Mouse (Mus musculus): ENCODE data around the gene 3110040M04Rik. TPM values are rescaled to one million over a fixed set of nuclear protein-coding genes. Genes with fewer than 3 reads are reported as not detected.
"Not testable (repeated sequence)": the region's sequence is repeated elsewhere in the genome, so short reads cannot be mapped to it uniquely, and the experiment has no call there.

The 3110040M04Rik gene
- 0.24 TPM in 1 of 2 replicates, not detected in the other for polyA plus RNA-seq (2015; fragmentation: Nextera tagmentation; extraction: Ambion mirVana)

DNA sequence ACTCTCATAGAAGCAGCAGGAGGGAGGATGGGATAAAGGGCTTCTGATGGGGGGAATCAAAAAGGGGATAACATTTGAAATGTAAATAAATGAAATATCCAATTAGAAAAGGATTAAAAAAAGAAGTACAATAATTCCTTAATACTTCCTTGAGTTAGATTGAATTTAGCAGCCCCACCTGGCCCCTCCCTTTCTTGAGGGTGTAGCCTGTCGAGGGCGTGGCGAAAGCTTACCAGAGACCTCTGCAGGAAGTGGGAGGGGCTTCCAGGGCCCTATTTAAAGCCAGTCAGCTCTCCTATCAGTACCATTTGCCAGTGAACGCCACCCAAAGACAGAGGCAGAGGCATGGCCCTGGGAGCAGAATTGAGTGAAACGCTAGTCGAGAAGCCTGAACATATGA lies at the start of gene 3110040M04Rik:
Gene 3110040M04Rik, plus strand, starts transcription at position 304 of the 400 bp plus-strand sequence.
- not testable (repeated sequence) for H3K36me3 ChIP-seq; H3K27ac ChIP-seq; H3K9me3 ChIP-seq; H3K4me1 ChIP-seq (replicated peaks); H3K9ac ChIP-seq; H3K4me2 ChIP-seq (replicated peaks); H3K27me3 ChIP-seq (replicated peaks); ATAC-seq; H3K4me3 ChIP-seq (replicated peaks)
- no CpG with 5 or more reads among the region's 6 CpGs for WGBS

DNA sequence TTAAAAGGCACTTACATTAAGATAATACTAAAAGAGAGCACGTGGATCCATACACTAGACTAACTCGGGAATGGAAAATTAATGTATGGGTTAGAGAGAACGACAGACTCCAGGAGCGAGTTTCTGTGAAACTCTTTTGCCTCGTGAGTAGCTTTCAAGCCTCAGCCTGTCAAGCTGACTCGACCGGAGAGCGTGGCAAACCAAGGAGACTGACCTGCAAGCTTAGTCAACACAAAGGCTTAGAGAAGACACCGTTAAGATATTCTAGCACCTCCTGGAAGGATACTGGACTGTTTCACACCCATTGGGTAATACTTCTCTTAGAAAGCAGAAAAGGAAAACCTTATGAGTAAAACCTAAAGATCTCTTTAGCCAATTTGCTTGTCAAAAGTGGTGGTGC lies 49.8 kb upstream of the 3110040M04Rik start:
- not testable (repeated sequence) for H3K36me3 ChIP-seq; H3K4me3 ChIP-seq (replicated peaks); H3K9ac ChIP-seq; H3K27me3 ChIP-seq (replicated peaks); H3K9me3 ChIP-seq; ATAC-seq; H3K4me1 ChIP-seq (replicated peaks); H3K27ac ChIP-seq; H3K4me2 ChIP-seq (replicated peaks)
- WGBS, result 90% methylated on average over 9 of the region's 9 CpGs

DNA sequence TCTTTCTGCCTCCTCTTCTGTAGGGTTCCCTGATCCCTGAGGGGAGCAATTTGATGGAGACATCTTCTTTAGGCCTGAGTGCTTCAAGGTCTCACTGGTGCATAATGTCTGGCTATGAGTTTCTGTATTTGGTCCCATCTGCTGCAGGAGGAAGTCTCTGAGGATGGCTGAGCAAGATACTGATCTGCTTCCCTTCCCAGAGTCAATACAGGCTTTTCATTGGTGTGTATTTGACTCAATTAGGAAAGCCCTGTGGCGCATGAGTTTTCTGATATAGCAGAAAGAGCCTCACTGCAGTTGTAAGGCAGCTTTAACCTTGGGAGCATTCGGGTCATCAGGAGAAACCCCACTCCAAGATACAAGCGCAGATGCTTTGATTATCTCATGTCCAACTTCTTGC lies 47.8 kb upstream of the 3110040M04Rik start:
- no peak overlapping the region for H3K27ac ChIP-seq
- H3K4me2 ChIP-seq (replicated peaks), result no peak overlapping the region
- no peaks in the 10 kb centered on the region for H3K36me3 ChIP-seq
- peaks cover 3% of the 10 kb centered on the region; the same call in 1 of the 2 replicates for H3K4me1 ChIP-seq (replicated peaks)
- ATAC-seq, result no peak
- no peaks in the 10 kb centered on the region for H3K9me3 ChIP-seq
- no peak overlapping the region for H3K9ac ChIP-seq
- no peaks in the 10 kb centered on the region for H3K27me3 ChIP-seq (replicated peaks)
- no peak overlapping the region for H3K4me3 ChIP-seq (replicated peaks)
- 92% methylated on average over 3 of the region's 3 CpGs for WGBS

DNA sequence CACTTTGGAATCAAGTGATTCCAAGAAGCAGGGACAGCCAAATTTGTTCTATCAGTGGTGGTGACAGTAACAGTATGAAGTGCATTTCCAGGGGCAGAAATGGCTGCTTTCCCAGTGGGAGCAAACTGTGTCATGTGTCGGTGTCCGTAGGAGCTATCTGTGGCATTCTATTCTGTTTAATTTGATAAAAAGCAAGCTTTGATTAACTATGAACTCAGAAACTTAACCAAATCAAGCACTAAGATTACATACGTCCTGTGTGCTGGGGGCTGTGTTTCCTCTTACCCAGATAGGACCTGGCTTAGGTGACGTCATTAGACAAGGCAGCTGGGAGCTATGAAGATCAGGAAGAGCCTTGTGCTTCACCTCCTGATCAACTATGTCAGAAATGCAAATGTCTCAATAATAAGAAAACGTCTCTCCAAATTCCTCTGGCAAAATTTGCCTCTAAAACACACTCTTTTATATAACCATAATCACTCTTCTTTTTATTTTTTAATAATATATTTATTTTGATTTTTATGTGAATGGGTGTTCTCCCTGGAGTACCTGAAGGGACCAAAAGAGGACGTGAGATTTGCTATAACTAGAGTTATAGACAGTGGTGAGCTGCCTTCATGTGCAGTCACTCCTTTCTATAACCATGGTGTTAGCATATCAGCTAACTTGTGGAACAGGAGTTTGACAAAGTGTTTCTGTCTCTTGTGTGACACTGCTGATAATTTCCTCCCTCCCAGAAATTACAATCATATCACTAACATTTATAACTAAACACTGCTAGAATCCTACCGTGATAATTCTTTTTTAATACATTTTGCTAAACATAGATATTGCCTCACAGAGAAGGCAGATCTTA lies 46.9 kb upstream of the 3110040M04Rik start:
- H3K4me2 ChIP-seq (replicated peaks), result no peak overlapping the region
- WGBS, result 70% methylated on average over 7 of the region's 7 CpGs
- H3K9me3 ChIP-seq, result no peaks in the 10 kb centered on the region
- peaks cover 3% of the 10 kb centered on the region; the same call in 1 of the 2 replicates for H3K4me1 ChIP-seq (replicated peaks)
- H3K36me3 ChIP-seq, result no peaks in the 10 kb centered on the region
- H3K27me3 ChIP-seq (replicated peaks), result no peaks in the 10 kb centered on the region
- H3K4me3 ChIP-seq (replicated peaks), result no peak overlapping the region
- H3K27ac ChIP-seq, result no peak overlapping the region
- ATAC-seq, result no peak
- no peak overlapping the region for H3K9ac ChIP-seq

DNA sequence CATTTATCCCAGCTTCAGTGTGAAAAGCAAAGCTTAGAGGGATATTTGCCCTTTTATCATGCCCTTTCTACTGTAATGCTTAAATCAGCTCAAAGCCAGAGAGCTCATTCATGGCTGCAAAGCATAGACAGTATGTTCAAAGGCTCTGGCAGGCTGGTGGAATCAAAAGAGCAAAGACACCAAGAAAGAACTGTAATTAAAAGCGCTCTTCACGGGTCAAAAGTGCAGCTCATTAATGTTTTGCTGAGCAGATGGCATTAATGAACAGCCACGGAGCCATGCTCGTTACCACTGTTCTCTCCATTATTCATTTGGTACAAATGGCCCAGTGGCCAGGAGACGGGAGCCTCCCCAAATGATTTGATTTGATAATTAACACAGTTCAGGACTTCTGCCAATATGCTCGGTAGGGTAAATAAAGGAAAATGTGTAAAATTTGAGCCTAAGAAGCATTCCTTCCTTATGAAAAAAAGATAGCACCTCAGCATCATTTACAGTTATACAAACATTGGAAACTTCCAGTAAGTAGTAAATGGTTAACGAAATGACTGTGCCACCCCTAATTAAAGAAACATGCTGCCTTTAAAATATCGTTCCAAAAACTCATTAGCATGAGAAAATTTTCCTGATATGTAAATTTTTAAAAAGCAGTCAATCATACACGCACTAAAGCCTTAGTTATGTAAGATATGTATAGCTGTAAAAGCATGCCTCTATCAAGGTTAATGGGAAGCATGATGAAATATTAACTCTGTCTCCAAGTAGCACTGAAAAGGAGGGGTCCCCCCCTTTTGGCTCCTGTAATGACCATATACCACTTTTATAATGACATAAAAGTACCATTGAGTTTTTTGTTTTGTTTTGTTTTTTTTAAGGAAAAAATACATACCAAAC lies 45.7 kb upstream of the 3110040M04Rik start:
- H3K9me3 ChIP-seq, result no peaks in the 10 kb centered on the region
- H3K36me3 ChIP-seq, result no peaks in the 10 kb centered on the region
- H3K4me2 ChIP-seq (replicated peaks), result no peak overlapping the region
- H3K4me3 ChIP-seq (replicated peaks), result no peak overlapping the region
- H3K27ac ChIP-seq, result no peak overlapping the region
- H3K4me1 ChIP-seq (replicated peaks), result peaks cover 3% of the 10 kb centered on the region; the same call in 1 of the 2 replicates
- H3K9ac ChIP-seq, result no peak overlapping the region
- H3K27me3 ChIP-seq (replicated peaks), result no peaks in the 10 kb centered on the region
- ATAC-seq, result peak; percentile 49; the same call in 1 of the 2 replicates
- 70% methylated on average over 9 of the region's 9 CpGs for WGBS

DNA sequence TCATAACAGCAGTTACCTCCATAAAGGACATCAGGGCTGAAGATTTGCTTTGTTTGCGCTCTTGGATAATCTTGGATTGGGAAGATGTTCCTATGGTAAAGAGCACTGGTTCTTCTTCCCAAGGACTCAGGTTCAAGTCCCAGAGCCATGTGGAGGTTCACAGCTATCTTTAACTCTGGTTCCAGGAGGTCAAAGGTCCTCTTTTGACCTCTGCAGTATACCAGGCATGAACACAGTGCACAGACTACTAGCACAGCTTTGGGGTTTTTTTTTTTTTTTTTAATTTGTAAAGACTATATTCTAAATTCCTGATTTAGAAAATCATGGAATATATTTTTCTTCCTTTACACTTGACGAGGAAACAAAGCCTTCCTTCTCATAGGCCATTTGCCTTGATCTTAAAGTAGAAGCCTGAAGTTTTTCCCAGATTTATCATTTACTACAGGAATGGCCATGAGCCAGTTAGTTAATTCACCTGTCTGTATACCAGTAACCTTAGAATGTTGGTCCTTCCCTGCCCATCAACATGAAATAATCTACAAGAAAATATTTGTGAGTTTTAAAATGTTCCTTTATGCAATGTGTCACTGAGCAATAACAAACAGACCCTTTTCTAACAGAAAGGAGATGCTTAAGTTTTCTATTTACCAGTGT lies 44.9 kb upstream of the 3110040M04Rik start:
- no peak overlapping the region for H3K4me2 ChIP-seq (replicated peaks)
- H3K9ac ChIP-seq, result no peak overlapping the region
- 93% methylated on average over 2 of the region's 2 CpGs for WGBS
- H3K4me1 ChIP-seq (replicated peaks), result peaks cover 3% of the 10 kb centered on the region; the same call in 1 of the 2 replicates
- no peak overlapping the region for H3K4me3 ChIP-seq (replicated peaks)
- no peaks in the 10 kb centered on the region for H3K27me3 ChIP-seq (replicated peaks)
- no peaks in the 10 kb centered on the region for H3K36me3 ChIP-seq
- H3K27ac ChIP-seq, result no peak overlapping the region
- H3K9me3 ChIP-seq, result no peaks in the 10 kb centered on the region
- ATAC-seq, result 0 out of 2 replicates have a peak, but pooled peaks have one; percentile 52

DNA sequence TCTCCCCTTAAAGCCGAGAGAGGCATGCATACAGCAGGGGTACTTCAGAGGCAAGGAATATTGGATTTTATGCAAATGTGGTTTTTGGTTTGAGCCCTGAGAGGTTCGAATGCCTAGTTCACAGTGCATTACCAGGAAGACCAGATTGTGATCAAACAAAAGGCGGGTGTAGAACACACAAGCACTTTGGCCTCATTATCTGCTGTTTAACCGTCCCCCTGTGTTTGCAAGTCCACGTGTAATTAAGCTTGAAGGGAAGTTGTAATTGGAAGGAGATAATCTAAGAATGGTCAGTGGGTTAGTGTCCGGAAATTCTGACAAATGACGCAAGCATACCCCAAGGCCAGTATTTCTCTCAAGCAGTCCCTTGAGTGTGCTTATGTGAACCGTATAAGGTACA lies 37.9 kb upstream of the 3110040M04Rik start:
- no peak overlapping the region for H3K4me2 ChIP-seq (replicated peaks)
- ATAC-seq, result peak; percentile 57
- WGBS, result 38% methylated on average over 8 of the region's 8 CpGs

DNA sequence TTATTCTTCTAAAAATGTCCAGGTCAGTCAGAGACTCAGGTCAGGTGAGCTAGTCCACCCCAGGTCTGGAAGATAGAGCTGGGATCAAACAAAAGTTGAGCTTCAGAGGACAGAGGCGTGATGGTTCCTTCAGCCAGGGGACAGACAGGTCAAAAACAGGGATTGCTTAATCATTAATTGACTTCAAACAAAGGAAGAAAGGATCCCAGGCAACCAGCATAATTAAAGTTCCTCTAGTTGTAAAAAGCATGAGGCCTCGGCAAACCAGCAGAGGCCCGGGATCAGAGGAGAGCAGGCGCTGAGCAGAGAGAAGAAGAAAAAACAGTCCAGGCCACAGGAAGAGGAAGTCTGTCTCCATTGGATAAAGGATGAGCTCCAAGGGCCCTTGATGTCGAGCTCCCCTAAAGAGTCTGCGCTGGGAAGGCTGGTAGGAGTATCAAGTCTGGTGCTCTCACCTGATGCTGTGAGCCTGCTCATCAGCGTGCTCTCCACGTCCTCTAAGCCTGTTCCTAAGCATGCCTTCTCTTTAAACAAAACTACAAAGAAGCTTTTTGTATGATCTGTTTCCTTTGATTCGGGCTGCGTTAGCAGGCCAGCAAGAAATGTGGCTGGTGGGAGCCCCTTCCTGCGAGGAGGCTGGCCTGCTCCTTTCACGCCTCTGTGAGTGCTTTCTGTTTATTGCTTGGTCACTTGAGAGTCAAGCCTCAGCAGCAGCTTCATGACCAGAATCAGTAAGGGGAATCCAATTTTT lies 36.4 kb upstream of the 3110040M04Rik start:
- Histone ChIP-seq H3K9ac (0 out of 2 replicates have a peak overlapping the region, but pooled peaks have one; percentile 4), H3K27ac (peak overlapping the region; percentile 80), H3K4me2 (replicated peaks) (peak overlapping the region; percentile 35), H3K4me3 (replicated peaks) (no peak overlapping the region), H3K9me3 (no peaks in the 10 kb centered on the region), H3K27me3 (replicated peaks) (no peaks in the 10 kb centered on the region), H3K36me3 (no peaks in the 10 kb centered on the region), H3K4me1 (replicated peaks) (0 out of 2 replicates have a peak, but pooled peaks cover 3% of the 10 kb centered on the region)
- peak; percentile 73 for ATAC-seq
- 17% methylated on average over 12 of the region's 12 CpGs for WGBS

More for the DNA sequence above, 37.9 kb upstream of the 3110040M04Rik start:
- Histone ChIP-seq H3K27ac (no peak overlapping the region), H3K36me3 (no peaks in the 10 kb centered on the region), H3K9me3 (no peaks in the 10 kb centered on the region), H3K9ac (no peak overlapping the region), H3K4me1 (replicated peaks) (0 out of 2 replicates have a peak, but pooled peaks cover 3% of the 10 kb centered on the region), H3K4me3 (replicated peaks) (no peak overlapping the region), H3K27me3 (replicated peaks) (no peaks in the 10 kb centered on the region)

DNA sequence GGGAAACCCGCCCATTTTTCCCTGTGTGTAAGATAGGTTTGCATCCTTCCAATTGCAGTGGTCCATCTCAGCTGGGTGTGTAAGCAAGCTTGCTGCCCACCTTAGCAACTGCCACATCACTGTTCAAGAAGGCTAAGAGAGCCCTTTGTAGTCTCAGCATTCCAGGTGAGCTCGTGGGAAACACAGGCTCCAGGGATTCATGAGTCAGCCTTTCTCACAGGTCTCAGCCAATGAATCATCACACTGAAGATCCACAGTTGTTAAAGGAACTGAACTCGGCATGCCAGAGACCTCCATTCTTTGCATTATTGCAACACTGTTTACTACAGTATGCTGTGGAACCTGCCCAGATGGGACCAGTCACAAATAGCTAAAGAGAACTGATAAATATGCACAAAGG lies 35.3 kb upstream of the 3110040M04Rik start:
- Histone ChIP-seq H3K36me3 (no peaks in the 10 kb centered on the region), H3K4me2 (replicated peaks) (no peak overlapping the region), H3K27ac (0 out of 2 replicates have a peak overlapping the region, but pooled peaks have one; percentile 61), H3K27me3 (replicated peaks) (no peaks in the 10 kb centered on the region), H3K9ac (no peak overlapping the region), H3K9me3 (no peaks in the 10 kb centered on the region), H3K4me1 (replicated peaks) (0 out of 2 replicates have a peak, but pooled peaks cover 3% of the 10 kb centered on the region), H3K4me3 (replicated peaks) (no peak overlapping the region)
- WGBS, result 47% methylated on average over 3 of the region's 3 CpGs
- ATAC-seq, result no peak

DNA sequence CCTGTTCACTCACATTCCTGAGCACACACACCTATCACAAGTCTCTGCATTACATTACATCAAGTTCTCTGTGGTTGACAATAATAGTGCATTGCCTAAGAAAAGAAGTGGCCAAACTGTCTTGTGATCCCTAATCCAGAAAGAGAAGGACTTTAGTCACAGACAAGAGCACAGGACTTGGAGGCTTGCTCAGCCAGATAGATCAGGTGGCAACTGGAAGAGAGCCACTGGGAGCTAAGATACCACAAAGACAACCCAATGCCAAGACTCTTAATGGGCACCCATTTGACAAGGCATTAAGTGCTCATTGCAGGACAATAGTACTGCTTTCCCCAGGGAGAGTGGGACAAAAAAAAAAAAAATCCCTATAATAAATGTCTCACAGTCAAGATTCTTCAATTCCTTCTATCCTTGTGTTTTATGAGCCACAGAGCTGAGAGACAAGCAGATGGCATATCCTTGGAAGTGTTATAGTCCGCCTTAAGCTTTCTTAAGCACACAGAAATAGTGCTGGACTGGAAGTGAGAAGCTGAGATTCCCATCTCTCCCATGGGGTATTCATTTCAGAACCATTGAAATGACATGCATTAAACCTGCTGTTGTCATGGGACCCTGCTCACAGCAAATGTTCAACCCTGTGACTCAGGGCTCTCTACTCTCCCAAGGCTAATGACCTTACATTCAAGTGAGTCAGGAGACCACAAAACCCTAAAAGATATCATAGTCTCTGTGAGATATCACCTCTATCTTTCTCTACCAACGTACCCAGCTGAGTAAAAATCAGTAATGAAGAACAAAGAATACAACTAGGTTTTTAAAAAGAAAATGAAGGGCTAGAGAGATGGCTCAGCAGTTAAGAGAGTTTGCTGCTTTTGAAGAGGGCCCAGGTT lies 32.1 kb upstream of the 3110040M04Rik start:
- 0 out of 2 replicates have a peak, but pooled peaks cover 3% of the 10 kb centered on the region for H3K4me1 ChIP-seq (replicated peaks)
- H3K4me2 ChIP-seq (replicated peaks), result no peak overlapping the region
- no peaks in the 10 kb centered on the region for H3K36me3 ChIP-seq
- no peaks in the 10 kb centered on the region for H3K9me3 ChIP-seq
- 70% methylated on average over 2 of the region's 2 CpGs for WGBS
- no peak overlapping the region for H3K4me3 ChIP-seq (replicated peaks)
- no peak overlapping the region for H3K27ac ChIP-seq
- H3K27me3 ChIP-seq (replicated peaks), result no peaks in the 10 kb centered on the region
- no peak overlapping the region for H3K9ac ChIP-seq
- no peak for ATAC-seq

Measured in intestine, embryonic 15.5 days (tissue).